Mouse (Mus musculus) myocyte (in vitro differentiated cells): ENCODE data around the gene Tmco2.

Experiments used
- POLR2A ChIP-seq: IDR thresholded peaks from one replicate; pipeline ENCODE4 v1.6.1; 2011; ENCODE audit warnings: low read depth, mild to moderate bottlenecking, control low read depth, moderate library complexity; ENCODE audit not compliant: insufficient read length
- SRF ChIP-seq: IDR thresholded peaks from one replicate; pipeline ENCODE4 v1.6.1; 2011; ENCODE audit warnings: low read depth; ENCODE audit not compliant: control insufficient read depth, insufficient read length
- TCF3 ChIP-seq: IDR thresholded peaks from one replicate; pipeline ENCODE4 v1.6.1; 2011; ENCODE audit warnings: low read depth, control low read depth; ENCODE audit not compliant: insufficient read length
- USF1 ChIP-seq: IDR thresholded peaks from one replicate; pipeline ENCODE4 v1.6.1; 2011; ENCODE audit warnings: low read depth, mild to moderate bottlenecking, control low read depth, moderate library complexity

DNA sequence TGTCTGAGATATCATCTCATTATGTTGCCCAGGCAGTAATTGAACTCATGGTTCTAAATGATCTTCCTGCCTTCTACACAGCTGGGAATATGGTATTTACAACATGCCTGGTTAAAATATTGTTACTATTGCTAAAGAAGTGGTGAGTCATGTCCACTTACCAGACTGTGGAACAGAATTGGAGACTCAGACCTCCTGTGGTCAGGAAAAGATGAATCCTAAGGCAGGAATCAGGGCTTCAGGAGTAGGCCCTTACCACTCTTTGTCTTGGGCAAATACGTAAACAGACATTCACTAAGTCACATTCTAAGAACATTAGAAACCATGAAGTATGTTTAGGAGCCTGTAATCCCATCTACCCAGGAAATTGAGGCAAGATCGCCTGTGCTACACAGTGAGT lies 20.3 kb downstream of the Tmco2 start:
- no peak for TF ChIP-seq USF1
- no peak for TF ChIP-seq SRF
- TF ChIP-seq TCF3: no peak
- TF ChIP-seq POLR2A: no peak
